Mouse (Mus musculus): ENCODE measurements around the gene Papolg.
A peak's percentile ranks its signal among the peaks of the same experiment; 100 is the strongest.

DNA sequence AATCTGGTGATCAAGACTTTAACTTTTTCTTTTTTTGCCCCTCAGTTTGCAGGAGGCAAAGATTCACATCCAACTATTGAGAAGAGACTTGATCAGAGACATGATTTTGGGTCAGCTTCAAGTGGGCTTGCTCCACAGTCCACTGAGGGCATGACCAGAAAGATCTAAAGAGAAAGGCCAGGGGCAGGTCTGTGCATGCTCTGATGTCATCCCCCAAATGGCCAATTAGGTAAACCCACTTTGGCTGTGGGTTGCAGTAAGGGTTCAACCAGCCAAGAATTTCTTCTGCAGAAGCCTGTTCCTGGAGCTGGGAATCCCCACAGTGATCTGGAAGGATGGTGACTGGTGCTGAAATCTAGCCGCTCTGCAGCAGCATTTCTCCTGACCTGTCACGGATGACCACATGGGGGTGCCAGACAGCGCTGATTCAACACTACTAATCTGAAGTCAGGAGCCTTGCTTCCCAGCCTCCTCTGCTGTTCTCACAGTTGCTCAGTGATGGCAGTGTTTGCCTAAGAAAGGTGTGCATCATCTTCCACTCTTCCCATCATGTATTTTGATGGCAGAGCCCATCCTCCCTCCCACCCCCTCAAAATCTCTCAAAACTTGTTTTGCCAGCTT lies 39.8 kb downstream of the Papolg start:
- TF ChIP-seq CTCF (IDR thresholded peaks at IDR 0.05; ENCODE audit: borderline replicate concordance, insufficient read depth, low read length) (peak; percentile 72), POLR2A (IDR thresholded peaks at IDR 0.05; ENCODE audit: low read depth, low read length) (no peak)

Measured in embryonic fibroblast, embryonic 13.5 days (primary cell).